ENCODE assay signal across 16 mouse cellular contexts in genomic region chr4:47302610-47303009, GRCm38 (mm10). TPM values are rescaled to one million over a fixed set of nuclear protein-coding genes. Genes with fewer than 3 reads are reported as not detected.
A peak's percentile ranks its signal among the peaks of the same experiment; 100 is the strongest.
DNase-seq lines count a peak whose midpoint lies in the region; ATAC-seq lines count a peak whose summit lies in the region.
"Had no signal": no experiment of that assay in that cellular context is flagged by ENCODE, and none has a peak within 500 bp of the region (broad histone marks: within the 10 kb centered on the region; RNA-seq: fewer than 3 reads in every experiment).

No protein-coding gene starts in this region.

- no peak overlapping the region for H3K4me3 ChIP-seq in liver, embryonic 12.5 days
- H3K4me3 ChIP-seq in macrophage (ENCODE audit: inconsistent target) = no peak overlapping the region
- H3K4me3 ChIP-seq: forebrain, embryonic 15.5 days; limb, embryonic 12.5 days; midbrain, embryonic 13.5 days; myocyte had no signal

- no peak overlapping the region for H3K27ac ChIP-seq in liver, embryonic 12.5 days
- peak overlapping the region; percentile 95 for H3K27ac ChIP-seq in macrophage
- H3K27ac ChIP-seq: forebrain, embryonic 15.5 days; limb, embryonic 12.5 days; midbrain, embryonic 13.5 days had no signal

- H3K79me2 ChIP-seq in macrophage (ENCODE audit: inconsistent target) = no peaks in the 10 kb centered on the region

- H3K4me1 ChIP-seq in liver, embryonic 12.5 days = peaks cover 21% of the 10 kb centered on the region
- H3K4me1 ChIP-seq: forebrain, embryonic 15.5 days; limb, embryonic 12.5 days; midbrain, embryonic 13.5 days had no signal

- WGBS in liver, embryonic 12.5 days (ENCODE audit: insufficient replicate concordance) = 24% methylated on average over 7 of the region's 7 CpGs
- 40% methylated on average over 7 of the region's 7 CpGs for WGBS in macrophage (ENCODE audit: missing documents)

- no peak overlapping the region for H3K9ac ChIP-seq in liver, embryonic 12.5 days
- H3K9ac ChIP-seq: forebrain, embryonic 15.5 days; limb, embryonic 12.5 days; midbrain, embryonic 13.5 days had no signal

- H3K36me3 ChIP-seq in liver, embryonic 12.5 days = peaks cover 2% of the 10 kb centered on the region; the same call in 1 of the 2 replicates
- no peaks in the 10 kb centered on the region for H3K36me3 ChIP-seq in macrophage (ENCODE audit: inconsistent target)
- H3K36me3 ChIP-seq: forebrain, embryonic 15.5 days; G1E; limb, embryonic 12.5 days; midbrain, embryonic 13.5 days had no signal

- H3K27me3 ChIP-seq in liver, embryonic 12.5 days (replicated peaks) = no peaks in the 10 kb centered on the region
- H3K27me3 ChIP-seq: forebrain, embryonic 15.5 days; limb, embryonic 12.5 days; midbrain, embryonic 13.5 days had no signal

- no peak overlapping the region for H3K4me2 ChIP-seq in liver, embryonic 12.5 days
- H3K4me2 ChIP-seq: forebrain, embryonic 15.5 days; limb, embryonic 12.5 days; midbrain, embryonic 13.5 days had no signal

- H3K9me3 ChIP-seq in liver, embryonic 12.5 days (replicated peaks) = peaks cover 10% of the 10 kb centered on the region
- H3K9me3 ChIP-seq: midbrain, embryonic 13.5 days had no signal

- DNase-seq in liver = no peak
- DNase-seq in adrenal gland, postnatal 36 days = no peak
- no peak for DNase-seq in kidney, adult 8-10 months
- no peak for DNase-seq in gastrocnemius, adult 8-10 months (ENCODE audit: low spot score in 2 of 2)
- no peak for DNase-seq in kidney, adult 9 months
- DNase-seq: adrenal gland, postnatal 14 days; cerebellum, adult 9-11 months had no signal

- ATAC-seq in liver, embryonic 12.5 days = 0 out of 2 replicates have a peak, but pooled peaks have one; percentile 18
- ATAC-seq in common myeloid progenitor, adult 5-6 weeks (replicated peaks; ENCODE audit: low read depth, poor library complexity, severe bottlenecking) = peak; percentile 66
- ATAC-seq: forebrain, embryonic 15.5 days; hindbrain, embryonic 16.5 days; midbrain, embryonic 13.5 days had no signal

RNA-seq across cellular contexts. Expression of gene Tgfbr1, which starts 50.4 kb away (rescaled TPM):
- 10.5 and 11.5 TPM in 2 replicates for polyA plus RNA-seq in liver, embryonic 12.5 days (2016; fragmentation: Nextera tagmentation; extraction: Ambion mirVana)
- 26.1 and 27.8 TPM in 2 replicates for total RNA-seq in common myeloid progenitor, adult 5-6 weeks (2017)
- total RNA-seq in macrophage (2018; cell fraction: chromatin; rRNA removed) = 100 to 1,000 TPM in 5 of 26 experiments, 10 to 100 TPM in 21; 20.5 to 186 (median 43.9) TPM
- 100 to 1,000 TPM in 1 of 26 experiments, 10 to 100 TPM in 25; 23.9 to 110 (median 47.2) TPM for total RNA-seq in macrophage (2018; cell fraction: cytosol; rRNA removed)
- total RNA-seq in macrophage (2018; cell fraction: nucleus; rRNA removed) = 100 to 1,000 TPM in 5 of 26 experiments, 10 to 100 TPM in 21; 44.0 to 183 (median 73.9) TPM
- polyA plus RNA-seq in macrophage (2018) = 31.9 to 48.4 TPM (median 37.0 TPM) in 3 replicates
- 10 to 100 TPM; 34.8 to 40.7 TPM for total RNA-seq in adrenal gland, postnatal 36 days (2021)
- 10 to 100 TPM; 22.8 to 32.9 (median 25.5) TPM for total RNA-seq in gastrocnemius, adult 8-10 months (2022)
